Mouse (Mus musculus) kidney, embryonic 14.5 days (tissue): ENCODE results near the gene Tmem268. TPM values are rescaled to one million over a fixed set of nuclear protein-coding genes. Genes with fewer than 3 reads are reported as not detected.

Experiments used
- ATAC-seq: fragments of 200-750 bp; cut with Nextera tagmentation; 2 replicates; pipeline ENCODE4 v1.8.0; 2017; ENCODE audit warnings: moderate number of reproducible peaks, mild to moderate bottlenecking, moderate TSS enrichment, moderate library complexity; ENCODE audit not compliant: low FRiP score, low TSS enrichment
- H3K27ac ChIP-seq: fragments of 300-500 bp; sonication (generic); 2 replicates; pipeline ENCODE4 v1.5.1; 2014; ENCODE audit warnings: low read depth, mild to moderate bottlenecking, low read length, moderate library complexity, mixed read lengths
- H3K27me3 ChIP-seq: fragments of 300-500 bp; sonication (generic); 2 replicates; pipeline ENCODE4 v1.6.1; 2014; ENCODE audit warnings: mild to moderate bottlenecking, low read length; ENCODE audit not compliant: control insufficient read depth, insufficient read depth
- H3K36me3 ChIP-seq: fragments of 300-500 bp; sonication (generic); 2 replicates; pipeline ENCODE4 v1.6.1; 2014; ENCODE audit warnings: low read length, mixed read lengths; ENCODE audit not compliant: control insufficient read depth, insufficient read depth
- H3K4me1 ChIP-seq: fragments of 300-500 bp; sonication (generic); 2 replicates; pipeline ENCODE4 v1.6.1; 2014; ENCODE audit warnings: low read length, mixed read lengths; ENCODE audit not compliant: control insufficient read depth, insufficient read depth
- H3K4me2 ChIP-seq: fragments of 300-500 bp; sonication (generic); replicated peaks from 2 replicates; pipeline ENCODE4 v1.6.1; 2014; ENCODE audit warnings: low read depth, mild to moderate bottlenecking, low read length
- H3K4me3 ChIP-seq: fragments of 300-500 bp; sonication (generic); 2 replicates; pipeline ENCODE4 v1.5.1; 2014; ENCODE audit warnings: mild to moderate bottlenecking, low read length
- H3K9ac ChIP-seq: fragments of 300-500 bp; sonication (generic); 2 replicates; pipeline ENCODE4 v1.6.1; 2014; ENCODE audit warnings: low read depth, mild to moderate bottlenecking, low read length, moderate library complexity
- H3K9me3 ChIP-seq: fragments of 300-500 bp; sonication (generic); 2 replicates; pipeline ENCODE4 v1.6.1; 2016; ENCODE audit warnings: low read length; ENCODE audit not compliant: control insufficient read depth
- WGBS: fragments of 180-500 bp; shearing (Covaris S2); extraction: QIAGEN DNeasy Blood & Tissue Kit; methylation state at CpG from one replicate; pipeline ENCODE4 v1.1.7; 2014; 5-methylcytosine and 5-hydroxymethylcytosine counted together
- polyA plus RNA-seq: library from polyadenylated mRNA; unstranded; fragments of >200 nt; fragmentation: Nextera tagmentation; extraction: Ambion mirVana; gene quantifications from 2 replicates; pipeline ENCODE4 v1.2.1, GENCODE M21; 2014

Gene Tmem268
- polyA plus RNA-seq, 1 experiment from 2014 or later = 7.9 TPM

- no peak overlapping the region for H3K9ac ChIP-seq
- H3K9me3 ChIP-seq = no peaks in the 10 kb centered on the region
- 69% methylated on average over 7 of the region's 7 CpGs for WGBS
- no peak overlapping the region for H3K4me3 ChIP-seq
- H3K4me1 ChIP-seq = peaks cover 19% of the 10 kb centered on the region
- H3K27ac ChIP-seq = no peak overlapping the region
- H3K27me3 ChIP-seq = no peaks in the 10 kb centered on the region
- no peak for ATAC-seq
- no peaks in the 10 kb centered on the region for H3K36me3 ChIP-seq
- no peak overlapping the region for H3K4me2 ChIP-seq
Observed at GRCm38 (mm10) chr4:63561861-63562675, 3.5 kb downstream of the Tmem268 start.

- Histone ChIP-seq H3K4me3 (no peak overlapping the region), H3K4me1 (peaks cover 12% of the 10 kb centered on the region), H3K4me2 (no peak overlapping the region), H3K36me3 (no peaks in the 10 kb centered on the region), H3K27me3 (no peaks in the 10 kb centered on the region), H3K27ac (no peak overlapping the region), H3K9me3 (no peaks in the 10 kb centered on the region), H3K9ac (no peak overlapping the region)
- ATAC-seq = no peak
- WGBS = 81% methylated on average over 4 of the region's 4 CpGs
Observed at GRCm38 (mm10) chr4:63562742-63563141, 4.2 kb downstream of the Tmem268 start.

- no peak for ATAC-seq
- Histone ChIP-seq H3K9me3 (no peaks in the 10 kb centered on the region), H3K27me3 (no peaks in the 10 kb centered on the region), H3K4me1 (no peaks in the 10 kb centered on the region), H3K9ac (no peak overlapping the region), H3K4me2 (no peak overlapping the region), H3K36me3 (no peaks in the 10 kb centered on the region), H3K4me3 (no peak overlapping the region), H3K27ac (no peak overlapping the region)
- 87% methylated on average over 10 of the region's 10 CpGs for WGBS
Observed at GRCm38 (mm10) chr4:63567712-63568390, 9.3 kb downstream of the Tmem268 start.

- Histone ChIP-seq H3K27ac (no peak overlapping the region), H3K4me2 (no peak overlapping the region), H3K4me1 (no peaks in the 10 kb centered on the region), H3K9me3 (peaks cover 3% of the 10 kb centered on the region; the same call in 1 of the 2 replicates), H3K9ac (no peak overlapping the region), H3K36me3 (no peaks in the 10 kb centered on the region), H3K27me3 (no peaks in the 10 kb centered on the region), H3K4me3 (no peak overlapping the region)
- ATAC-seq = no peak
- WGBS = 89% methylated on average over 8 of the region's 8 CpGs
Observed at GRCm38 (mm10) chr4:63569322-63569721, 10.7 kb downstream of the Tmem268 start.

GRCm38 (mm10) chr4:63570208-63570781, 11.7 kb downstream of the Tmem268 start:
- Histone ChIP-seq H3K4me2 (no peak overlapping the region), H3K4me3 (no peak overlapping the region), H3K36me3 (no peaks in the 10 kb centered on the region), H3K9ac (no peak overlapping the region), H3K27ac (no peak overlapping the region), H3K27me3 (no peaks in the 10 kb centered on the region), H3K9me3 (peaks cover 3% of the 10 kb centered on the region; the same call in 1 of the 2 replicates), H3K4me1 (no peaks in the 10 kb centered on the region)
- 34% methylated on average over 7 of the region's 7 CpGs for WGBS
- ATAC-seq = no peak

- ATAC-seq = no peak
- Histone ChIP-seq H3K36me3 (no peaks in the 10 kb centered on the region), H3K9ac (no peak overlapping the region), H3K27me3 (no peaks in the 10 kb centered on the region), H3K9me3 (peaks cover 6% of the 10 kb centered on the region; the same call in 1 of the 2 replicates), H3K4me2 (no peak overlapping the region), H3K4me1 (no peaks in the 10 kb centered on the region), H3K27ac (no peak overlapping the region), H3K4me3 (no peak overlapping the region)
- 89% methylated on average over 5 of the region's 5 CpGs for WGBS
Observed at GRCm38 (mm10) chr4:63572621-63573020, 14.0 kb downstream of the Tmem268 start.

GRCm38 (mm10) chr4:63579649-63580048, 21.1 kb downstream of the Tmem268 start:
- H3K27ac ChIP-seq = no peak overlapping the region
- H3K4me3 ChIP-seq = no peak overlapping the region
- H3K4me2 ChIP-seq = no peak overlapping the region
- no peaks in the 10 kb centered on the region for H3K27me3 ChIP-seq
- H3K9ac ChIP-seq = no peak overlapping the region
- WGBS = 86% methylated on average over 14 of the region's 14 CpGs
- H3K4me1 ChIP-seq = no peaks in the 10 kb centered on the region
- no peak for ATAC-seq
- H3K9me3 ChIP-seq = peaks cover 5% of the 10 kb centered on the region; the same call in 1 of the 2 replicates
- H3K36me3 ChIP-seq = no peaks in the 10 kb centered on the region

- peaks cover 5% of the 10 kb centered on the region; the same call in 1 of the 2 replicates for H3K9me3 ChIP-seq
- peak; percentile 43; the same call in 1 of the 2 replicates for ATAC-seq
Observed at GRCm38 (mm10) chr4:63580078-63580477, 21.5 kb downstream of the Tmem268 start.

GRCm38 (mm10) chr4:63582580-63582979, 24.0 kb downstream of the Tmem268 start:
- 64% methylated on average over 5 of the region's 5 CpGs for WGBS
- Histone ChIP-seq H3K4me2 (no peak overlapping the region), H3K9me3 (peaks cover 2% of the 10 kb centered on the region; the same call in 1 of the 2 replicates), H3K27me3 (no peaks in the 10 kb centered on the region), H3K4me1 (peaks cover 3% of the 10 kb centered on the region; the same call in 1 of the 2 replicates), H3K9ac (no peak overlapping the region), H3K27ac (no peak overlapping the region), H3K36me3 (no peaks in the 10 kb centered on the region), H3K4me3 (no peak overlapping the region)
- no peak for ATAC-seq

More at GRCm38 (mm10) chr4:63580078-63580477, 21.5 kb downstream of the Tmem268 start:
- Histone ChIP-seq H3K27me3 (no peaks in the 10 kb centered on the region), H3K9ac (no peak overlapping the region), H3K4me3 (no peak overlapping the region), H3K27ac (no peak overlapping the region), H3K36me3 (no peaks in the 10 kb centered on the region), H3K4me2 (no peak overlapping the region), H3K4me1 (no peaks in the 10 kb centered on the region)
- WGBS = 49% methylated on average over 6 of the region's 6 CpGs
